Mouse (Mus musculus) ES-Bruce4 (cell line): Measurements from ENCODE around the gene Sox6. TPM values are rescaled to one million over a fixed set of nuclear protein-coding genes. Genes with fewer than 3 reads are reported as not detected.

Source experiments
- H3K27ac ChIP-seq: 2 replicates; pipeline ENCODE4 v1.5.1; 2012; ENCODE audit warnings: low read length, inconsistent platforms; ENCODE audit not compliant: insufficient read depth
- H3K27me3 ChIP-seq: 2 replicates; pipeline ENCODE4 v1.6.1; 2012; ENCODE audit warnings: mild to moderate bottlenecking, low read length, inconsistent platforms; ENCODE audit not compliant: control insufficient read depth, poor library complexity, insufficient read depth, severe bottlenecking
- H3K36me3 ChIP-seq: 2 replicates; pipeline ENCODE4 v1.6.1; 2012; ENCODE audit warnings: inconsistent platforms, mild to moderate bottlenecking, low read length, moderate library complexity; ENCODE audit not compliant: control insufficient read depth, poor library complexity, insufficient read depth, severe bottlenecking
- H3K4me1 ChIP-seq: one replicate; pipeline ENCODE4 v1.8.1; 2011; ENCODE audit warnings: low read length; ENCODE audit not compliant: control insufficient read depth, insufficient read depth
- H3K4me3 ChIP-seq: 2 replicates; pipeline ENCODE4 v1.5.1; 2011; ENCODE audit warnings: low read depth, mild to moderate bottlenecking, low read length
- H3K9ac ChIP-seq: 2 replicates; pipeline ENCODE4 v1.6.1; 2012; ENCODE audit warnings: low read depth, mild to moderate bottlenecking, inconsistent platforms; ENCODE audit not compliant: poor library complexity, severe bottlenecking
- H3K9me3 ChIP-seq: replicated peaks from 2 replicates; pipeline ENCODE4 v1.6.1; 2012; ENCODE audit warnings: mild to moderate bottlenecking, low read length, inconsistent platforms; ENCODE audit not compliant: control insufficient read depth, poor library complexity, insufficient read depth, severe bottlenecking
- CTCF ChIP-seq: IDR thresholded peaks from one replicate; pipeline ENCODE4 v1.8.1; 2011; ENCODE audit warnings: low read depth, low read length
- EP300 ChIP-seq: IDR thresholded peaks from 2 replicates; pipeline ENCODE4 v1.6.1; 2011; ENCODE audit warnings: low read depth, low read length; ENCODE audit not compliant: insufficient read depth
- POLR2A ChIP-seq: IDR thresholded peaks from one replicate; pipeline ENCODE4 v1.8.1; 2011; ENCODE audit warnings: low read length; ENCODE audit not compliant: insufficient read depth
- polyA plus RNA-seq: library from polyadenylated mRNA; stranded (reverse); fragments of >200 nt; gene quantifications from 2 replicates; pipeline ENCODE4 v1.2.4, GENCODE M21; 2011; ENCODE audit warnings: low read depth; ENCODE audit not compliant: missing spikeins, insufficient read depth, insufficient read length

Gene Sox6
- polyA plus RNA-seq, 1 experiment = 0.88 TPM

DNA sequence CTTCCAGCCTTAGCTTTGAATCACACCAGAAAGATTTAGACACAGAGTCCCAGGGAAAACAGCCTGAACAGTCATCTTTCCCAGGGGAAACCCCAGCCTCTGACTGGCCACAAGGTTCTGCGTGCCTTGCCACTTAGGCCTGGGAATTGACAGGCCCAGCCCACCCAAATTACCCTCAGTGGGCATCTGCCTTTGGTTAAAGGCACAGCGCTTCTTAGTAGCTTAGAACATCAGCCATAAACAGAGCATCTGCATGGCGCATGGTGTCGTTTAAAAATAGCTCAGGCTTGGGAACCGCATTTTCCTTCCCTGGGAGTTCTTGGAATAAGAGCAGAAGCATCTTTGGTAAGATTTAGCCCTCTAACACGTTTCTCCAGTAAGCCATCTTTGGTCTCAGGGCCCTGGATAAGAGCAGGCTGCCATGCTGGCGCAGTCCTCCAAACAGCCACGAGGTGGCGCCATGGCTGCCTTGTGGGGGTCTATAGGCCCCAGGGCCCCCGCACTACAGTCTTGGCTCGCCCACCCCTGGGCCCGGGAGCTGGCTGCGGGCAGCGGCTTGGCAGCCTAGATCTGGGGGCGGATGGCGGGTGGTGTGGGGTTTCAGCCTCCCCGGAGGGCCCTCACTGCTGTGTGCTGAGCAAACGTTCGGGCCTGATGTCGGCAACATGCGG, 585.4 kb downstream of the Sox6 start:
- Histone ChIP-seq H3K4me3 (peak overlapping the region; percentile 30; the same call in 1 of the 2 replicates), H3K27me3 (no peaks in the 10 kb centered on the region), H3K9me3 (no peaks in the 10 kb centered on the region), H3K27ac (no peak overlapping the region), H3K9ac (no peak overlapping the region), H3K36me3 (no peaks in the 10 kb centered on the region), H3K4me1 (no peaks in the 10 kb centered on the region)
- TF ChIP-seq POLR2A (no peak), CTCF (peak; percentile 67)

DNA sequence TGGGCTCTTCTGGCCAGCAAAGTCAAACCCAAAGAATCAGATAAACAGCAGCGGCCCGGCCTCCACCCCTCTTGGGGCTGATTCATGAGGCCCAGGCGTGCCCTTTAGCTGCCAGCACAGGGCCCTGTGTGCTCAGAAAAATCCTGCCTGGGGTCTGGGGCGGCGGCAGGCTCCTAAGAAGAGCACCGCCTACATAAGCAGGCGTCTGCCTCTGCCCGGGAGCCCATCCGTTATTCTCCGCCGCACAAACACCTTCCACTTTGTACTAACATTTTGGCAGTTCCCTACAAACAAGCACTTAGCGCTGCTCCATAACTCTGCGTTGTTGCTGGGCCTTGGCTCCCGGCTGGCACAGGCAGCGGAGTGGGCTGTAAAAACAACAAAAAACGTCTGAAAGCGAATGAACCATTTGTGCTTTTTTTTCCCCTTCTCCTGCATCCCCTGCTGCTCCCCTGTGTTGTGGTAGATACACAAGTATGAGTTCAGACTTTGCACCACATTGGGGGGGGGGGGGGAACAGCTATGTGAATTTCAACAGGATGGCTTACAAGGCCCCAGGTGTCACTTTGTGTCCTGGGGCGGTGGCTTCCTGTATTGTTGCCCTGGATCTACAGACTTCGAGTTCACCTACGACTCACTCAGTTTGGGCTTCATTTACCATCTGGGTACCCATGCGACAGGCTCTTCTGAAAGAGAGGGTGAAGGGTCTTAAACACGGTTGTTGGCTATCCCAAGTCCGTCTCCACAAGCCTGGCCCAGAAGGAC, 588.0 kb downstream of the Sox6 start:
- no peaks in the 10 kb centered on the region for H3K36me3 ChIP-seq
- peak overlapping the region; percentile 20; the same call in 1 of the 2 replicates for H3K9ac ChIP-seq
- H3K27ac ChIP-seq = no peak overlapping the region
- no peaks in the 10 kb centered on the region for H3K27me3 ChIP-seq
- no peaks in the 10 kb centered on the region for H3K4me1 ChIP-seq
- TF ChIP-seq CTCF (no peak), POLR2A (no peak), EP300 (no peak)
- H3K4me3 ChIP-seq = peak overlapping the region; percentile 35
- no peaks in the 10 kb centered on the region for H3K9me3 ChIP-seq

DNA sequence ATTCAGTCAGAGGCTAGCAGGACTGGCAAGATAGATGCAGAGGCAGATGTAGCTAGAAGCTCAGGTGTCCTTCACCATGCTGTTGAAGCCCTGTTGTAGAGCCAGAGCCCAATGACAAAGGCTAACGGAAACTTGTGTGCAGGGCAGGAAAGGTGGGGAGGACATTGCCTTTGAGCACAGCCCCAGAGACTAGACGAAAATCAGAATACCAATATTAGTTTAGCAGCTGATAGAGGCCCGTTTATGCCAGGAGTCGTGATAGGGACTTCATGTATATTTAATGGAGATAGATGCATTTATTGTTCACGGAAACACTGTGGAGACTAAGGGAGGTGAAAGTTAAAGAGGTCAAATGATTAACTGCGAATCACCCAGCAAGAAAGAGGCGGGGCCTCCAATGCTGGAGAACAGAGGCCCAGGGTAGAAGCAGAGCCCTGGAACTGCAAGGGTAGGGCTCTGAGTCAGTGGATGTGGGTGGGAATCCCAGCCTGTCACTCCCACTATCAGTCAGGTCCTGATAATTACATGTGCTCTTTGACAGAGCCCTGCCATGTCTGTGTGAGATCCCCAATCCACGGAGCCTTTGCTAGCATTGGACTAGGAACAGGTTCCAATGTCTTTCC, 590.1 kb downstream of the Sox6 start:
- Histone ChIP-seq H3K27ac (no peak overlapping the region), H3K9me3 (no peaks in the 10 kb centered on the region), H3K36me3 (no peaks in the 10 kb centered on the region), H3K4me3 (no peak overlapping the region), H3K9ac (no peak overlapping the region), H3K27me3 (no peaks in the 10 kb centered on the region), H3K4me1 (no peaks in the 10 kb centered on the region)
- TF ChIP-seq POLR2A = no peak
- no peak for TF ChIP-seq EP300
- no peak for TF ChIP-seq CTCF

DNA sequence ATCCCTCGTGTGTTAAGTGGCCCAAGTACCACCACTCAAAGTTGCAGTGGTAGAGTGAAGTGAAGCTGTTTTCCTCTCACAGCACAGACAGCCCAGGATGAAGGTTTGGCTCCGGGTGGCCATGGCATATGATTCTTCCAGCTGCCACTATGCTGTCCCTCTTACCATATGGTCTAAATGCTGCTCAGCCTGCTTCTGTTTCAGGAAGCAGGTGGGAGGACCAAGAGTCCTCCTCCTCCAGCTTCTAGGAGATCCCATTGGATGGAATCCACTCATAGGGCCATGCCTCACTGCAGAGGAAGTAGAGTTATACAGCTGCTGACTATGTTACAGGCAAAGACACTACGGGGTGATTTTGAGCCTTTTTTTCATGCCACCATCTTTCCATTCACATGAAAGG, 591.5 kb downstream of the Sox6 start:
- H3K4me1 ChIP-seq = no peaks in the 10 kb centered on the region
- no peaks in the 10 kb centered on the region for H3K36me3 ChIP-seq
- TF ChIP-seq POLR2A (no peak), EP300 (no peak), CTCF (no peak)
- H3K27ac ChIP-seq = no peak overlapping the region
- H3K4me3 ChIP-seq = no peak overlapping the region
- no peak overlapping the region for H3K9ac ChIP-seq
- H3K27me3 ChIP-seq = no peaks in the 10 kb centered on the region
- H3K9me3 ChIP-seq = no peaks in the 10 kb centered on the region

DNA sequence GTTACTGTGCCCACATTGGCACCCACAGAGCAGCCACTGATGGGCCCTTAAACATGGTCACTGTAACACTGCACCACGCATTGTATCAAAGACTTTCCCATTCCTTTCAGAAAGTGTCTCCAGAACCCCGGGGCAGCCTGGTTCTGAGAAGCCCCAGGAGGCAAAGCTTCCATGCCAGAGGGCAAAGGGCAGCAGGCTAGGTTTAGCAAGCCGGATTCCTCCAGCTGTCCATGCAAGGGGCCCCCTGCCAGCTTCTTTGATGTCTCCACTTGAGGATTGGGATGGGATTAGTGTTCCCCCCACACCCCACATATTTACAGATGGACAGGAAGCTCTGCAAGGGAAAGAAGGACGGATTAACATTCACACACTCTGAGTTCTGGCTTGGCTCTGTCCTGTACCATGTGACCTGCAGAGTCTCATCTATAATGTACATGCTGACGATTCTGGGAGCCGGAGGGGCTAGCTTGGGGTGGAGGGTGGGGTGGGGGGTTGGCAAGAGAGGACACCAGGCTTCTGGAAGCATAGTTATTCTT, 592.0 kb downstream of the Sox6 start:
- Histone ChIP-seq H3K4me3 (no peak overlapping the region), H3K4me1 (no peaks in the 10 kb centered on the region), H3K27ac (no peak overlapping the region), H3K36me3 (no peaks in the 10 kb centered on the region), H3K9me3 (no peaks in the 10 kb centered on the region), H3K9ac (no peak overlapping the region), H3K27me3 (no peaks in the 10 kb centered on the region)
- no peak for TF ChIP-seq CTCF
- no peak for TF ChIP-seq EP300
- no peak for TF ChIP-seq POLR2A
